Mouse (Mus musculus) midbrain, embryonic 13.5 days (tissue): ENCODE data around the gene Tmem211. TPM values are rescaled to one million over a fixed set of nuclear protein-coding genes. Genes with fewer than 3 reads are reported as not detected.

Source experiments
- ATAC-seq: fragments of 200-750 bp; cut with Nextera tagmentation; 2 replicates; pipeline ENCODE4 v1.8.0; 2017; ENCODE audit warnings: mild to moderate bottlenecking, moderate TSS enrichment, moderate library complexity
- H3K27ac ChIP-seq: fragments of 300-500 bp; sonication (generic); 2 replicates; pipeline ENCODE4 v1.5.1; 2015; ENCODE audit warnings: inconsistent platforms, mild to moderate bottlenecking, moderate library complexity
- H3K27me3 ChIP-seq: fragments of 300-500 bp; sonication (generic); 2 replicates; pipeline ENCODE4 v1.6.1; 2015; ENCODE audit warnings: mild to moderate bottlenecking, inconsistent platforms
- H3K36me3 ChIP-seq: fragments of 300-500 bp; sonication (generic); 2 replicates; pipeline ENCODE4 v1.6.1; 2015; ENCODE audit warnings: mild to moderate bottlenecking, inconsistent platforms
- H3K4me1 ChIP-seq: fragments of 300-500 bp; sonication (generic); replicated peaks from 2 replicates; pipeline ENCODE4 v1.6.1; 2015; ENCODE audit warnings: inconsistent platforms
- H3K4me2 ChIP-seq: fragments of 300-500 bp; sonication (generic); replicated peaks from 2 replicates; pipeline ENCODE4 v1.6.1; 2015; ENCODE audit warnings: moderate library complexity, mild to moderate bottlenecking, inconsistent platforms
- H3K4me3 ChIP-seq: fragments of 300-500 bp; sonication (generic); replicated peaks from 2 replicates; pipeline ENCODE4 v1.5.1; 2015; ENCODE audit warnings: mild to moderate bottlenecking, inconsistent platforms
- H3K9ac ChIP-seq: fragments of 300-500 bp; sonication (generic); replicated peaks from 2 replicates; pipeline ENCODE4 v1.6.1; 2015; ENCODE audit warnings: mild to moderate bottlenecking, inconsistent platforms
- H3K9me3 ChIP-seq: fragments of 300-500 bp; sonication (generic); 2 replicates; pipeline ENCODE4 v1.6.1; 2016; ENCODE audit warnings: mild to moderate bottlenecking, inconsistent platforms
- WGBS: fragments of 180-500 bp; shearing (Covaris S2); methylation state at CpG from one replicate; pipeline ENCODE4 v1.1.7; 2015; 5-methylcytosine and 5-hydroxymethylcytosine counted together
- polyA plus RNA-seq: library from polyadenylated mRNA; unstranded; fragments of >200 nt; fragmentation: Nextera tagmentation; extraction: Ambion mirVana; gene quantifications from 2 replicates; pipeline ENCODE4 v1.2.1, GENCODE M21; 2015

Tmem211 gene
- polyA plus RNA-seq, 1 experiment from 2014 or later = not detected

DNA sequence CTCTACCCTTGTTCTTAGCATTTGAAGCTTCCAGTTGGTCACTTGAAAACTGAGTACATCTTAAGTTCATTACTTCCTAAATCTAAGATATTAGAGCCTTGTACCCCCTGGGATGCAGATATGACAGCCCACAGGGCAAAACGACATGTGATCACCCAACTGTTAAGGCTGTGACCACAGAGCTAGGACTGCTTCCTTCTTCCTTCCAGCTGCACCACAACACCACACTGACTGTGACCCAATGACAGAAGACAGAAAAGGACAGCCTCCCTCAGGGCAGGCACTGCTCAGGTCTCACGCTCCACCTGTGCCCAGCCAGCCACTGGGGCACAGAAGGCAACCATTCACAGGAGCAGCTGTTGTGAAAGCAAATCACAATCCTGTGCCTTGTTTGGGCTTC, 57.0 kb downstream of the Tmem211 start:
- Histone ChIP-seq H3K4me2 (no peak overlapping the region), H3K27ac (no peak overlapping the region), H3K9ac (no peak overlapping the region), H3K4me1 (peaks cover 20% of the 10 kb centered on the region), H3K9me3 (no peaks in the 10 kb centered on the region), H3K4me3 (no peak overlapping the region), H3K36me3 (peaks cover 48% of the 10 kb centered on the region), H3K27me3 (peaks cover 24% of the 10 kb centered on the region)
- WGBS = 83% methylated on average over 2 of the region's 2 CpGs
- no peak for ATAC-seq

DNA sequence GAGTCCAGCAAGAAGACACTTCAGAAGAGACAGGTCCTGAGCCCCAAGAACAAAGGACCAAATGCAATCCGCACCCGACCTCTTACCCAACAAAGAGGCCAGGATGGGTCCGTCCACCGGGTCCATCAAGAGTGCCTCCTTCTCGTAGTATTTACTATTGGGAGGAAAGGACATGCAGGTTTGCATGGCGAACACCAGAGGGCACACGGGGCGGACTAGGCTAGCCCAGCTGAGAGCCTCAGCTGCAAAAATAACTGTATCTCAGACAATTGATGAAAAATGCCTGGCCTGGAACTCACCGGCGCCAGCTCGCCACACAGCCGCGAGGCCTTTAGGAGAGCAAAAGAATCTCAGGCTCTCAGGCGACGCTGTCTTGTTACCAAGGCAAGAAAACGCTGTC, 58.8 kb downstream of the Tmem211 start:
- Histone ChIP-seq H3K36me3 (peaks cover 38% of the 10 kb centered on the region), H3K27me3 (peaks cover 42% of the 10 kb centered on the region), H3K4me1 (peaks cover 14% of the 10 kb centered on the region), H3K9me3 (no peaks in the 10 kb centered on the region), H3K27ac (no peak overlapping the region), H3K4me2 (no peak overlapping the region), H3K9ac (no peak overlapping the region), H3K4me3 (no peak overlapping the region)
- no peak for ATAC-seq
- WGBS = 61% methylated on average over 16 of the region's 16 CpGs

DNA sequence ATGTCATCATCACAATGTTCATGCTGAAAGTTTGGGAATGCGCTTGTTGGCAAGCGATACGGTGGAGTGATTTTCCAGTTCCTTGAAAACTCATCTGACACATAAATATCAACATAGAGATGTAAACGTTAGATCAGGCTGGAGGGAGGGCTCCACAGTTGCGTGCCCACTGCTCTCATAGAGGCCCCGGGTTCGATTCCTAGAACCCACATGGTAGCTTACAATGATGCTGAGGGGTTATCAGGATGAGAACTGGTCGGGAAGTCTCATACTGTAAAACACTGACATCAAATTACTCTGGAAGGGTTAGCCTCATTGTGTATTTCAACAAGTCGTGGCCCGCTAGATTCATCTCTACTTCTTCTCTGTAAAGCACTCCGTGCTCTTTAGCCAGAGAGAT, 59.3 kb downstream of the Tmem211 start:
- peaks cover 46% of the 10 kb centered on the region for H3K27me3 ChIP-seq
- no peak overlapping the region for H3K4me2 ChIP-seq
- no peak overlapping the region for H3K4me3 ChIP-seq
- peaks cover 38% of the 10 kb centered on the region for H3K36me3 ChIP-seq
- H3K27ac ChIP-seq = no peak overlapping the region
- H3K4me1 ChIP-seq = peaks cover 10% of the 10 kb centered on the region
- no peak overlapping the region for H3K9ac ChIP-seq
- 78% methylated on average over 11 of the region's 11 CpGs for WGBS
- no peaks in the 10 kb centered on the region for H3K9me3 ChIP-seq
- ATAC-seq = no peak

DNA sequence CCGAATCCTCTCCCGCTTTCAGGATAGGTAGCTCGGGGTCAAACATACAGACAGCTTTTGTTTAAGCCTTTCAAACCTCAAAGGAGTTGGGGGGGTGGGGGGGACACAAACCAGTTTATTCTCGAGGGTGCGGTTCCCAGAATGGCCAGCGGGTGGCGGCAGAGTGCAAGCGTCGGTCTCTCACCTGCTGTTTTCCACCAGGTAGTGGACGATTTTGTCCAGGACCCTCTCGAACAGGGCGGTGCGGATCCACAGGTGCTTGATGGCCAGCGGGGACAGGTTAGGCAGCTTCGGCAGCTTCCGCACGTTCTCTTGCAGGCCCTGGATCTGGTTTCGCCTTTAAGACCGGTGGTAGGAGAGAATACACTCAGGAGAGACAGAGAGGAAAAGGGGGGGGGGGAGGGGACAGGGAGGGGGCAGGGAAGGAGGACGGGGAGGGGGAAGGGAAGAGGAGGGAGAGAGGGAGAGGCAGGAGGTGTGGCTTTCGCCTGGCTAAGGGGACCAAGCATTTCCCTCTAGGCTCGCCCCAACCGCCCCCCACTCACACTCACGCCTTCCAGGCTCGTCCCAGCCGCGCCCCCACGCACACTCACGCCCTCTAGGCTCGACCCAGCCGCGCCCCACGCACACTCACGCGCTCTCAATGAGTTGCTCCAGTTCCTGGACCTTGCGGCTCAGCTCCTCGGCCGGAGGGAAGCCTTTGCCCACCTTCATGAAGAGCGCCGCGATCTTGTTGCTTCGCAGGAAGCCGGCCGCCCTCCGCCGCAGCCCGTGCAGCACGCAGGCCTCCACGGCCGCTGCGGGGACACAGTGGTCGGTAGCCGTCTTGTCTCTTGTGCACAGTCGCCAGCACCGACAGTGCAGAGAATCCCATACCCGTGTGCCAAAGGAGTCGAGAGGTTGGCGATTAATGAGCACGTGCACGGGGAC, 60.1 kb downstream of the Tmem211 start:
- no peak overlapping the region for H3K27ac ChIP-seq
- peak overlapping the region; percentile 26 for H3K4me3 ChIP-seq
- H3K36me3 ChIP-seq = peaks cover 32% of the 10 kb centered on the region
- no peaks in the 10 kb centered on the region for H3K9me3 ChIP-seq
- peak overlapping the region; percentile 49; the same call in 1 of the 2 replicates for H3K9ac ChIP-seq
- WGBS = 4% methylated on average over 58 of the region's 60 CpGs
- H3K27me3 ChIP-seq = peaks cover 48% of the 10 kb centered on the region
- H3K4me1 ChIP-seq = peaks cover 11% of the 10 kb centered on the region
- ATAC-seq = peak; percentile 47
- H3K4me2 ChIP-seq = peak overlapping the region; percentile 51

DNA sequence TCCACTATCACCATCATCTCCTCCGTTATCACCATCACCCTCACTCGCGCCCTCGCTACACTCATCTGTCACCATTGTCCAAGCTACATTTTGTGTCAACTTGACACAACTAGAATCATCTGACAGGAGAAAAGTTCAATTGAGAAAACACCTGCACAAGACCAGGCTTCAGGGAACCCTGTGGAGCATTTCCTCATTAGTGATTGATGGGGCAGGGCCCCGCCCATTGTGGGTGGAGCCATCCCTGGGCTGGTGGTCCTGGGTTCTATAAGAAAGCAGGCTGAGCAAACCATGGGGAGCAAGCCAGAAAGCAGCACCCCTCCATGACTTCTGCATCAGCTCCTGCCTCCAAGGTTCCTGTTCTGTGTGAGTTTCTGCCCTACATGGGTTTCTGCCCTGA, 61.1 kb downstream of the Tmem211 start:
- Histone ChIP-seq H3K4me1 (peaks cover 20% of the 10 kb centered on the region), H3K4me3 (no peak overlapping the region), H3K27ac (no peak overlapping the region), H3K9ac (no peak overlapping the region), H3K36me3 (peaks cover 24% of the 10 kb centered on the region), H3K27me3 (peaks cover 48% of the 10 kb centered on the region), H3K4me2 (no peak overlapping the region), H3K9me3 (no peaks in the 10 kb centered on the region)
- no peak for ATAC-seq
- WGBS = 46% methylated on average over 5 of the region's 5 CpGs

DNA sequence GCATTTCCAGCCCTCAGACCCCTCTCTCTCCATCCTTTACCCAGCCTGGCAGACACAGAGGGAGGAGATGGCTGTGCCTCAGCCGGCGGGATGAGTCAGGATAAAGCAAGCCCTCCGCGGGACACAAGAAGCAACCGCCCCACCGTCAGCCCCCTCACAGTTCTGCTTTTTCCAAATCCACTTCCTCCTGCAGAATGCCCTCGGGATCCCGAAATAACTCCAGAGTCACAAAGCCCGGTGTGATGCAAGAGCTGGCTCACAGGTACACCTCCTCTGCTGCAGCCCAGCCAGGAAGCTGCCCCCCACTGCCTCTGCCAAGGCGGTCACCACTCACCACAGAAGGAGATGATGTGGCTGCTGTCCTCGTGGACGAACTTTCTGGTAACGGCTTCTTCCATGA, 61.8 kb downstream of the Tmem211 start:
- 49% methylated on average over 13 of the region's 13 CpGs for WGBS
- H3K4me3 ChIP-seq = no peak overlapping the region
- H3K9me3 ChIP-seq = no peaks in the 10 kb centered on the region
- no peak overlapping the region for H3K4me2 ChIP-seq
- peaks cover 48% of the 10 kb centered on the region for H3K27me3 ChIP-seq
- ATAC-seq = no peak
- peaks cover 22% of the 10 kb centered on the region for H3K4me1 ChIP-seq
- H3K9ac ChIP-seq = no peak overlapping the region
- peaks cover 23% of the 10 kb centered on the region for H3K36me3 ChIP-seq
- no peak overlapping the region for H3K27ac ChIP-seq

Other genes with a start within 250 kb of the Tmem211 start
- 15.1 and 16.5 TPM in 2 replicates for gene Grk3, start 211.1 kb upstream of the Tmem211 start, polyA plus RNA-seq
- not detected in 2 replicates for gene Crybb2, start 156.8 kb upstream of the Tmem211 start, polyA plus RNA-seq
- gene Crybb3, start 145.3 kb upstream of the Tmem211 start, polyA plus RNA-seq = 0.27 and 0.42 TPM in 2 replicates
- 2.4 and 2.7 TPM in 2 replicates for gene 2900026A02Rik, start 5.7 kb upstream of the Tmem211 start, polyA plus RNA-seq
- 17.2 and 17.4 TPM in 2 replicates for gene Sgsm1, start 83.9 kb downstream of the Tmem211 start, polyA plus RNA-seq
- not detected in 2 replicates for gene Aym1, start 130.4 kb downstream of the Tmem211 start, polyA plus RNA-seq